Mouse (Mus musculus) cerebellum, postnatal 36 days (tissue): ENCODE measurements around the gene Trp53i13.

Experiments used
- DNase-seq, 2 experiments: peaks; one replicate each; pipeline ENCODE4 v3.0.0; 2021 to 2022; ENCODE audit warnings: mixed read lengths in 2 of 2

The Trp53i13 gene

GRCm38 (mm10) chr11:77491123-77491501, 24.7 kb downstream of the Trp53i13 start:
- peak; percentile 85 to 89 for DNase-seq

GRCm38 (mm10) chr11:77490451-77490850, 25.3 kb downstream of the Trp53i13 start:
- no peak for DNase-seq

- peak; percentile 83 to 85 for DNase-seq
Measured at GRCm38 (mm10) chr11:77489591-77490235, 26.1 kb downstream of the Trp53i13 start, which contains the start of gene Ankrd13b. Gene Ankrd13b (minus strand): TSS chr11:77489678.

- peak in 1 of 2 experiments; percentile 41 for DNase-seq
Measured at GRCm38 (mm10) chr11:77488771-77489581, 26.8 kb downstream of the Trp53i13 start.

- peak; percentile 69 to 70 for DNase-seq
Measured at GRCm38 (mm10) chr11:77486798-77487197, 29.0 kb downstream of the Trp53i13 start.

- DNase-seq, result no peak
Measured at GRCm38 (mm10) chr11:77485229-77485628, 30.6 kb downstream of the Trp53i13 start.

- no peak for DNase-seq
Measured at GRCm38 (mm10) chr11:77483510-77484255, 32.1 kb downstream of the Trp53i13 start.

GRCm38 (mm10) chr11:77483043-77483442, 32.7 kb downstream of the Trp53i13 start:
- no peak for DNase-seq

- DNase-seq, result no peak
Measured at GRCm38 (mm10) chr11:77476895-77477294, 38.9 kb downstream of the Trp53i13 start.

GRCm38 (mm10) chr11:77476216-77476615, 39.6 kb downstream of the Trp53i13 start:
- DNase-seq, result no peak

- DNase-seq, result no peak
Measured at GRCm38 (mm10) chr11:77472775-77473174, 43.0 kb downstream of the Trp53i13 start.

GRCm38 (mm10) chr11:77471407-77471806, 44.4 kb downstream of the Trp53i13 start:
- no peak for DNase-seq

GRCm38 (mm10) chr11:77468397-77468796, 47.4 kb downstream of the Trp53i13 start:
- no peak for DNase-seq

GRCm38 (mm10) chr11:77467784-77468183, 48.0 kb downstream of the Trp53i13 start:
- DNase-seq, result peak; percentile 79 to 85

GRCm38 (mm10) chr11:77467157-77467556, 48.6 kb downstream of the Trp53i13 start:
- DNase-seq, result peak; percentile 54 to 70

GRCm38 (mm10) chr11:77466544-77466943, 49.2 kb downstream of the Trp53i13 start:
- no peak for DNase-seq

GRCm38 (mm10) chr11:77465111-77465510, 50.7 kb downstream of the Trp53i13 start:
- no peak for DNase-seq

- DNase-seq, result no peak
Measured at GRCm38 (mm10) chr11:77464684-77465083, 51.1 kb downstream of the Trp53i13 start.

- DNase-seq, result no peak
Measured at GRCm38 (mm10) chr11:77463786-77464185, 52.0 kb downstream of the Trp53i13 start.

- no peak for DNase-seq
Measured at GRCm38 (mm10) chr11:77463101-77463445, 52.7 kb downstream of the Trp53i13 start.

- peak; percentile 45 to 54 for DNase-seq
Measured at GRCm38 (mm10) chr11:77462283-77463100, 53.3 kb downstream of the Trp53i13 start, which contains the start of gene Coro6. Gene Coro6 (plus strand): TSS chr11:77462411.

- DNase-seq, result no peak
Measured at GRCm38 (mm10) chr11:77461856-77462255, 53.9 kb downstream of the Trp53i13 start.
